Mouse (Mus musculus): ENCODE data around the gene Olfr13. TPM values are rescaled to one million over a fixed set of nuclear protein-coding genes. Genes with fewer than 3 reads are reported as not detected.
"Not testable (repeated sequence)": the region's sequence is repeated elsewhere in the genome, so short reads cannot be mapped to it uniquely, and the experiment has no call there.

The Olfr13 gene
- total RNA-seq (2015) (not detected in 2 replicates), total RNA-seq (2017) (not detected in 2 replicates)

- no peak for ATAC-seq (replicated peaks; ENCODE audit: poor library complexity)
Observed at GRCm38 (mm10) chr6:43171840-43172239, at the start of gene Olfr13. Gene Olfr13 (plus strand): TSS chr6:43172140.

- ATAC-seq (replicated peaks; ENCODE audit: poor library complexity) = not testable (repeated sequence)
Observed at GRCm38 (mm10) chr6:43146267-43146666, 25.7 kb upstream of the Olfr13 start, which contains the start of gene Olfr237-ps1. Gene Olfr237-ps1 (plus strand): TSS chr6:43146567.

GRCm38 (mm10) chr6:43159502-43159901 is 12.4 kb upstream of the Olfr13 start:
- ATAC-seq (replicated peaks; ENCODE audit: poor library complexity) = no peak

GRCm38 (mm10) chr6:43162982-43163381 is 9.0 kb upstream of the Olfr13 start, which contains the start of gene Olfr437:
Gene Olfr437 (plus strand): TSS chr6:43163282.
- ATAC-seq (replicated peaks; ENCODE audit: poor library complexity) = no peak

- no peak for ATAC-seq (replicated peaks; ENCODE audit: poor library complexity)
Observed at GRCm38 (mm10) chr6:43167246-43167645, 4.7 kb upstream of the Olfr13 start.

GRCm38 (mm10) chr6:43178129-43178528 is 6.2 kb downstream of the Olfr13 start:
- ATAC-seq (replicated peaks; ENCODE audit: poor library complexity) = no peak

GRCm38 (mm10) chr6:43178584-43179501 is 6.9 kb downstream of the Olfr13 start:
- no peak for ATAC-seq (replicated peaks; ENCODE audit: poor library complexity)

GRCm38 (mm10) chr6:43190986-43191385 is 19.0 kb downstream of the Olfr13 start:
- no peak for ATAC-seq (replicated peaks; ENCODE audit: poor library complexity)

GRCm38 (mm10) chr6:43196781-43197180 is 24.8 kb downstream of the Olfr13 start, which contains the start of gene Olfr435:
Gene Olfr435 (plus strand): TSS chr6:43197146.
- ATAC-seq (replicated peaks; ENCODE audit: poor library complexity) = no peak

GRCm38 (mm10) chr6:43198094-43198493 is 26.2 kb downstream of the Olfr13 start:
- ATAC-seq (replicated peaks; ENCODE audit: poor library complexity) = no peak

- ATAC-seq (replicated peaks; ENCODE audit: poor library complexity) = no peak
Observed at GRCm38 (mm10) chr6:43202786-43203185, 30.8 kb downstream of the Olfr13 start.

GRCm38 (mm10) chr6:43205355-43205754 is 33.4 kb downstream of the Olfr13 start:
- no peak for ATAC-seq (replicated peaks; ENCODE audit: poor library complexity)

- ATAC-seq (replicated peaks; ENCODE audit: poor library complexity) = not testable (repeated sequence)
Observed at GRCm38 (mm10) chr6:43212873-43213272, 40.9 kb downstream of the Olfr13 start, which contains the start of gene Olfr434. Gene Olfr434 (plus strand): TSS chr6:43213021.

Other genes with a start within 250 kb of the Olfr13 start
- not detected in 2 replicates for gene Olfr444, start 223.1 kb upstream of the Olfr13 start, total RNA-seq (2015)
- not detected in 2 replicates for gene Olfr444, start 223.1 kb upstream of the Olfr13 start, total RNA-seq (2017)
- not detected in 2 replicates for gene Olfr441, start 65.8 kb upstream of the Olfr13 start, total RNA-seq (2015)
- not detected in 2 replicates for gene Olfr441, start 65.8 kb upstream of the Olfr13 start, total RNA-seq (2017)
- not detected in 2 replicates for gene Olfr237-ps1, start 25.6 kb upstream of the Olfr13 start, total RNA-seq (2015)
- gene Olfr237-ps1, start 25.6 kb upstream of the Olfr13 start, total RNA-seq (2017) = not detected in 2 replicates
- not detected in 2 replicates for gene Olfr437, start 8.9 kb upstream of the Olfr13 start, total RNA-seq (2015)
- gene Olfr437, start 8.9 kb upstream of the Olfr13 start, total RNA-seq (2017) = not detected in 2 replicates
- gene Olfr435, start 25.0 kb downstream of the Olfr13 start, total RNA-seq (2015) = not detected in 2 replicates
- not detected in 2 replicates for gene Olfr435, start 25.0 kb downstream of the Olfr13 start, total RNA-seq (2017)
- gene Olfr434, start 40.9 kb downstream of the Olfr13 start, total RNA-seq (2015) = not detected in 2 replicates
- gene Olfr434, start 40.9 kb downstream of the Olfr13 start, total RNA-seq (2017) = not detected in 2 replicates
- not detected in 2 replicates for gene Olfr47, start 59.4 kb downstream of the Olfr13 start, total RNA-seq (2015)
- not detected in 2 replicates for gene Olfr47, start 59.4 kb downstream of the Olfr13 start, total RNA-seq (2017)
- gene Arhgef5, start 93.4 kb downstream of the Olfr13 start, total RNA-seq (2015) = 1.4 and 1.8 TPM in 2 replicates
- gene Arhgef5, start 93.4 kb downstream of the Olfr13 start, total RNA-seq (2017) = 1.5 and 2.5 TPM in 2 replicates
- not detected in 2 replicates for gene Nobox, start 137.4 kb downstream of the Olfr13 start, total RNA-seq (2015)
- gene Nobox, start 137.4 kb downstream of the Olfr13 start, total RNA-seq (2017) = not detected in 2 replicates

All from megakaryocyte progenitor cell, adult 5-6 weeks (primary cell).